Mouse (Mus musculus): ENCODE results near the gene Mob2. TPM values are rescaled to one million over a fixed set of nuclear protein-coding genes. Genes with fewer than 3 reads are reported as not detected.

The Mob2 gene
- polyA plus RNA-seq, 1 experiment from 2014 or later, result 64.3 TPM

DNA sequence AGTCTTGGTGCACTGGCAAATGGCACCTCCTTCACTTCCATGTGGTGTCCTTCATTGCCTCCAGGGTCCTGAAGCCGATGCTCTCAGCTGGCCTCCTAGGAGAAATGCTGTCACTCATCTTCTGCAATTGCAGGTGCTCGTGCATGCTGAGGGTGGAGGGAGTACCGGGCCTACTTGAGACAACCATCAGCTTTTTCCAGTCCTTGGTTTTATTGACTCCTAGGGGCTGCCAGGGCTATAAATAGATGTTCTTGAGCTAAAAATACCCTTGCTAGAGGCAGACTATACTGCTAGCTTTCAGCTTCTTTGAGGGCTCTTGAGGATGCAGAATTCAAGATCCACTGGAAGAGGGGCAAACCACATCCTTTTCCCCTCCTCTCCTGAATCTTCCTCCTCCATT lies 16.3 kb upstream of the Mob2 start:
- Histone ChIP-seq H3K4me2 (no peak overlapping the region), H3K27me3 (peaks cover 82% of the 10 kb centered on the region), H3K4me3 (replicated peaks) (no peak overlapping the region), H3K36me3 (peaks cover 14% of the 10 kb centered on the region), H3K4me1 (replicated peaks) (peaks cover 14% of the 10 kb centered on the region), H3K27ac (no peak overlapping the region), H3K9me3 (replicated peaks) (no peaks in the 10 kb centered on the region), H3K9ac (no peak overlapping the region)
- ATAC-seq (ENCODE audit: low read depth) (no peak), DNase-seq (no peak)
- WGBS (ENCODE audit: insufficient replicate concordance), result 42% methylated on average over 3 of the region's 3 CpGs

GRCm38 (mm10) chr7:142074146-142074886 lies 13.5 kb upstream of the Mob2 start:
- H3K4me1 ChIP-seq (replicated peaks), result peaks cover 13% of the 10 kb centered on the region
- H3K9me3 ChIP-seq (replicated peaks), result no peaks in the 10 kb centered on the region
- no peak overlapping the region for H3K4me3 ChIP-seq (replicated peaks)
- H3K36me3 ChIP-seq, result no peaks in the 10 kb centered on the region
- no peak overlapping the region for H3K9ac ChIP-seq
- 45% methylated on average over 8 of the region's 8 CpGs for WGBS (ENCODE audit: insufficient replicate concordance)
- peaks cover 75% of the 10 kb centered on the region for H3K27me3 ChIP-seq
- H3K4me2 ChIP-seq, result no peak overlapping the region
- H3K27ac ChIP-seq, result no peak overlapping the region
- no peak for DNase-seq
- no peak for ATAC-seq (ENCODE audit: low read depth)

DNA sequence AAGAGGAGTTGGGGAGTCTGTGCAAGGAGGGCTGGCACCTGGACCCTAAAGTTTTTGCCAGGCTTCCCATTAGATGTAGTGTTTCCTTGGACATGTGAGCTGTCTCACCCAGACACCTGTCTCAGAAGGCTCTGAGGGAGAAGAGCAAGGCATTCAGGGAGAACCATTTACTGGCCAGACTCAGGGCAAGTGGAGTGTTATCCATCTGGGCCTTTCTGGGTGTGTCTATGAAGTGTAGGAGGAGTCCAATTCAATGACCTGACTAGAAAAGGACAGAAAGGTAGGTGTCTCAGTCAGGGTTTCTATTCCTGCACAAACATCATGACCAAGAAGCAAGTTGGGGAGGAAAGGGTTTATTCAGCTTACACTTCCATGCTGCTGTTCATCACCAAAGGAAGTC lies 10.9 kb upstream of the Mob2 start:
- Histone ChIP-seq H3K9ac (no peak overlapping the region), H3K4me3 (replicated peaks) (no peak overlapping the region), H3K36me3 (no peaks in the 10 kb centered on the region), H3K4me1 (replicated peaks) (peaks cover 8% of the 10 kb centered on the region), H3K9me3 (replicated peaks) (no peaks in the 10 kb centered on the region), H3K27me3 (peaks cover 64% of the 10 kb centered on the region), H3K4me2 (no peak overlapping the region), H3K27ac (no peak overlapping the region)
- DNase-seq (no peak), ATAC-seq (ENCODE audit: low read depth) (no peak)

DNA sequence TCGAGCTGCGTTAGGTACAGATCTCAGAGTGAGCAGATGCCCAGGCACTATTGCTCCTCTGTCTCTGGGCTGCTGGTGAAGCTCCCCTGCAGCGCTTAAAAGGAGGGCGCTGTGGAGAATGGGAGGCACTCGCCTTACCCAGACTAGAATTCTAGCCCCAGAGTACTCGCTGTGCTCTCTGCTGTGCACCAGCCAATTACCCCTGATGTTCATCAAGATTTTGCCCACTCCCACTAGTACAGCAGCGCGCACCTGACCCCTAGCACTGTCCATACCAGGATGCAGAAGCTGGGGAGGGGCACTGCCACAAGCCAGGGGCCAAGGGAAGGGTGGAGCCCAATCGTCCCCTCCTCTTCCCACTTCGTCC lies 10.3 kb upstream of the Mob2 start:
- H3K27me3 ChIP-seq, result peaks cover 63% of the 10 kb centered on the region
- H3K27ac ChIP-seq, result no peak overlapping the region
- H3K4me2 ChIP-seq, result peak overlapping the region; percentile 29
- H3K9me3 ChIP-seq (replicated peaks), result no peaks in the 10 kb centered on the region
- H3K4me3 ChIP-seq (replicated peaks), result no peak overlapping the region
- WGBS (ENCODE audit: insufficient replicate concordance), result 8% methylated on average over 10 of the region's 10 CpGs
- peaks cover 8% of the 10 kb centered on the region for H3K4me1 ChIP-seq (replicated peaks)
- ATAC-seq (ENCODE audit: low read depth) (peak; percentile 57), DNase-seq (no peak)
- H3K36me3 ChIP-seq, result no peaks in the 10 kb centered on the region
- no peak overlapping the region for H3K9ac ChIP-seq

- no peak overlapping the region for H3K4me3 ChIP-seq (replicated peaks)
- H3K27me3 ChIP-seq, result peaks cover 62% of the 10 kb centered on the region
- H3K9me3 ChIP-seq (replicated peaks), result no peaks in the 10 kb centered on the region
- no peaks in the 10 kb centered on the region for H3K36me3 ChIP-seq
- no peak overlapping the region for H3K9ac ChIP-seq
- 16% methylated on average over 13 of the region's 13 CpGs for WGBS (ENCODE audit: insufficient replicate concordance)
- H3K4me2 ChIP-seq, result peak overlapping the region; percentile 29
- H3K4me1 ChIP-seq (replicated peaks), result peaks cover 8% of the 10 kb centered on the region
- no peak overlapping the region for H3K27ac ChIP-seq
- ATAC-seq (ENCODE audit: low read depth), result peak; percentile 90
- peak; percentile 76 for DNase-seq
These were observed 9.8 kb upstream of the Mob2 start for GRCm38 (mm10) chr7:142070458-142071211.

DNA sequence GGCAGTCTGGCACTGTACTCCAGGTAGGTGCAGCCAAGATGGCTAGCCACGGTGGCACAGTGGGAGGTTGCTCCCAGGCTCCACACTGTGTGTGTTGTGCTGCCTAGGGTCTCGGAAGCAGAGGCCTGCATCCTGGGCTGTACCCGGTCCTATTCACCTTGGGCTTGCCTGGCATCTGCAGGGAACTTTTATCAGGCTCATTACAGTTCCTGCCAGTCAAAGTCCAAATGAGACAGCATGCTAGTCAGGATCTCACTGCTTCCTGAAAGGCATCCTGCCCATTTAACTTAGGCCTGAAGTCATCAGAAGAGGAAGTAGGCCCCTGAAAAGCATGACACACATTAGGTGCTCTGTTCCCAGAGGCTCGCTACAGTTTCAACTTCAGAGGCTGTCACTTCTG lies 7.6 kb upstream of the Mob2 start:
- 34% methylated on average over 4 of the region's 4 CpGs for WGBS (ENCODE audit: insufficient replicate concordance)
- ATAC-seq (ENCODE audit: low read depth), result no peak
- H3K9me3 ChIP-seq (replicated peaks), result no peaks in the 10 kb centered on the region
- DNase-seq, result no peak
- no peak overlapping the region for H3K9ac ChIP-seq
- H3K27ac ChIP-seq, result no peak overlapping the region
- H3K4me3 ChIP-seq (replicated peaks), result no peak overlapping the region
- peaks cover 48% of the 10 kb centered on the region for H3K27me3 ChIP-seq
- no peak overlapping the region for H3K4me2 ChIP-seq
- no peaks in the 10 kb centered on the region for H3K36me3 ChIP-seq
- peaks cover 8% of the 10 kb centered on the region for H3K4me1 ChIP-seq (replicated peaks)

DNA sequence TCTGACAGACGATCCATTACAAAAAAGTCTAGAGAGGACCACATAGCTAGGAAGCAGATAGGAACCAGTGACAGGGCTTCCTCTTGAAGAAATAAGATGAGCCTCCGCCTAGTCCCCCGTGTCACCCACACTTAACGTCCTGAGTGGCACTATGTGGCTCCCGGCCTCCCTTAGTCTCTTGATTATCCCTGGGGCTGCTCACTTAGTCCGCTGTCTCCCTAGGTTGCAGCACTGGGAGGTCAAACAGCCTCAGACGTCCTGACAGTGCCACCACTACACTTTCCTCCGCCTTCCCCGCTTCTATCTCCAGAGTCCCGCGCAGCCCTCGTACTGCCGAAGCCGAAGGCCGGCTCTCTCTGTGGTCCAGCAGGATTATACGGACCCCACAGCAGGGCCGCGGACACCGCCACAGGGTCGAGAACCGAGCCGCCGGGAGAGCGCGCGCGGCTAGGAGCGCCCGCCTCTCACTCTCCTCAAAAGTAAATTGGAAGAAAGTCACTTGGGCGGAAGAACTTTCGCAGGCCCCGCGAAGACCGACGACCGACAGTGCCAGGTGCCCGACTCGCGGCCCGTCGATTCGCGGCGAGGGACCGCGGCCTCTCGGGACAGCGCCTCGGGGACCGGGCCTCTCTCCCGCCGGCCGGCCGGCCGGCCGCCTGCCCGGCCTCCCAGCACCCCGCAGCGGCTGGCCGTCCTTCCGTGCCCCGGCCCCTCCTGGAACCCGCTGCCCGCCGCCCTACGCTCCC lies 507 bp downstream of the Mob2 start:
- WGBS (ENCODE audit: insufficient replicate concordance), result under 1% methylated on average over 65 of the region's 66 CpGs
- peaks cover 30% of the 10 kb centered on the region for H3K36me3 ChIP-seq
- no peaks in the 10 kb centered on the region for H3K9me3 ChIP-seq (replicated peaks)
- H3K4me1 ChIP-seq (replicated peaks), result peaks cover 57% of the 10 kb centered on the region
- peak overlapping the region; percentile 95 for H3K4me3 ChIP-seq (replicated peaks)
- peak overlapping the region; percentile 94 for H3K27ac ChIP-seq
- peak overlapping the region; percentile 90 for H3K4me2 ChIP-seq
- H3K9ac ChIP-seq, result peak overlapping the region; percentile 96
- DNase-seq (peak; percentile 32), ATAC-seq (ENCODE audit: low read depth) (peak; percentile 55)
- H3K27me3 ChIP-seq, result peaks cover 5% of the 10 kb centered on the region; the same call in 1 of the 2 replicates

DNA sequence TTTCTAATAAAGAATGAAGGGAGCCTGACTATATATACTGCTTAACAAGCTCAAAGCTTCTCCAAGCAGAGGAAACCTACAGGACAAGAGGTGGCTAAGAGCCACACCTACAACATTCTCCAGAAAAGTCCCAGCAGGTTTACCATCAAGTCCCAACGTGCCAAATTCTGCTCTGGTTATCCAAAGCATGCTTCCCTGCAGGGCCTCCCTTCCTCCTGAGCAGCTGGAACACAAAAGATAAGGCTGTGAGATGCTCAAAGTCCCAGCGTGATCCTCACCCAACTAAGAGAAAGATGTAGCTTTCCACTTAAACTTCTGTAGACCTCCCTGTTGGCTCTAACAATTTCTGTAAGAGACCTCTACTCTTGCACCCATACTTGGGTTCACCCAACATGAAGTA lies 1.8 kb downstream of the Mob2 start:
- peak overlapping the region; percentile 90 for H3K4me2 ChIP-seq
- WGBS (ENCODE audit: insufficient replicate concordance), result 17% methylated on average over 2 of the region's 2 CpGs
- no peaks in the 10 kb centered on the region; the same call in 1 of the 2 replicates for H3K27me3 ChIP-seq
- peak; percentile 64 for DNase-seq
- no peaks in the 10 kb centered on the region for H3K9me3 ChIP-seq (replicated peaks)
- ATAC-seq (ENCODE audit: low read depth), result peak; percentile 49; the same call in 1 of the 2 replicates
- peak overlapping the region; percentile 96 for H3K9ac ChIP-seq
- H3K27ac ChIP-seq, result peak overlapping the region; percentile 94
- peaks cover 57% of the 10 kb centered on the region for H3K4me1 ChIP-seq (replicated peaks)
- peak overlapping the region; percentile 95 for H3K4me3 ChIP-seq (replicated peaks)
- peaks cover 43% of the 10 kb centered on the region for H3K36me3 ChIP-seq

DNA sequence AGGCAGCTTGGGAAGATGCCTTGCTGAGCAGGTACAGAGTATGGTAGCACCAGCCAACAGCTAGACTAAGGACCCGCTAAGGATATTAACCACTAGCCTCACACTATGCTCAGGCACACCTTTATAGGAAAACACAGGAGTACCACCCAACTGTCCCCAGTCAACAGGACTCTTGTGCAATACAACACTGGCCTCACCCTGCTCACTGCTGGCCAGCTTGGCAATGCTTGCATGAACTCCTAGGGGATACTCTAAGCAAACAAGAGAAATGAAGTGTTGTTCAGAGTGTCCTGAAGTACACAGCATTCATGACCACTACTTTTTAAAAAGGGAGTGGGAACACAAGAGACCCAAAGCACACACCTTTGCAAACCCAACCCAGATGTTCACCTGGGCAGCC lies 3.7 kb downstream of the Mob2 start:
- H3K9ac ChIP-seq, result no peak overlapping the region
- H3K4me2 ChIP-seq, result peak overlapping the region; percentile 90; the same call in 1 of the 2 replicates
- H3K4me1 ChIP-seq (replicated peaks), result peaks cover 58% of the 10 kb centered on the region
- DNase-seq (no peak), ATAC-seq (ENCODE audit: low read depth) (no peak)
- H3K27ac ChIP-seq, result 0 out of 2 replicates have a peak overlapping the region, but pooled peaks have one; percentile 7
- no peak overlapping the region for H3K4me3 ChIP-seq (replicated peaks)
- no peaks in the 10 kb centered on the region for H3K9me3 ChIP-seq (replicated peaks)
- H3K36me3 ChIP-seq, result peaks cover 60% of the 10 kb centered on the region
- 88% methylated on average over 1 of the region's 1 CpGs for WGBS (ENCODE audit: insufficient replicate concordance)
- no peaks in the 10 kb centered on the region for H3K27me3 ChIP-seq

DNA sequence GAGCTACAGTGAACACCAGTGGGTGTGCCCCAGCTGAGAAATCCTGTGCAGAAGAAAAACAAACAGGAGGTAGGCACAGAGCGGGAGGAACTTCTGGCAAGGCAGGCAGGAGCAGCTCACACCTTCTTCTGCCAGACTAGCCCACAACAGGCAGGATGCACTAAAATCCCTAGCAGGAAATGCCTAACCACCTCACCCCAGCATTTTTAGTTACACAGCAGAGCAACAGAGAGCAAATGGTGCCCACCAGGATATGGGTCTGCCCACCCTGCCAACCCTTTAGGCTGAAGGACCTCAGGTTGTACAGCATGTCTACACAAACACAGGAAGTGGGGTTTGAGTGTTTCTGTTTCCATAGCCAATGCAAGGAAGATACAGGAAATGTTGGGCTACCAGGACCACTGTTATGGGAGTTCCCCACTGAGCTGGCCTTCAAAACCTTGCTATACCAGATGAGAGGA lies 4.2 kb downstream of the Mob2 start:
- Histone ChIP-seq H3K9me3 (replicated peaks) (no peaks in the 10 kb centered on the region), H3K4me2 (no peak overlapping the region), H3K4me3 (replicated peaks) (no peak overlapping the region), H3K4me1 (replicated peaks) (peaks cover 53% of the 10 kb centered on the region), H3K9ac (no peak overlapping the region), H3K27me3 (no peaks in the 10 kb centered on the region), H3K36me3 (peaks cover 65% of the 10 kb centered on the region), H3K27ac (no peak overlapping the region)
- 85% methylated on average over 1 of the region's 1 CpGs for WGBS (ENCODE audit: insufficient replicate concordance)
- no peak for DNase-seq
- no peak for ATAC-seq (ENCODE audit: low read depth)

- DNase-seq (no peak), ATAC-seq (ENCODE audit: low read depth) (no peak)
- H3K9ac ChIP-seq, result no peak overlapping the region
- H3K27me3 ChIP-seq, result no peaks in the 10 kb centered on the region
- 72% methylated on average over 3 of the region's 3 CpGs for WGBS (ENCODE audit: insufficient replicate concordance)
- H3K9me3 ChIP-seq (replicated peaks), result no peaks in the 10 kb centered on the region
- H3K4me2 ChIP-seq, result no peak overlapping the region
- H3K4me3 ChIP-seq (replicated peaks), result no peak overlapping the region
- H3K36me3 ChIP-seq, result peaks cover 76% of the 10 kb centered on the region
- H3K4me1 ChIP-seq (replicated peaks), result peaks cover 48% of the 10 kb centered on the region
- H3K27ac ChIP-seq, result no peak overlapping the region
These were observed 5.4 kb downstream of the Mob2 start for GRCm38 (mm10) chr7:142055431-142055830.
